Mouse (Mus musculus) hindlimb bud, embryonic 11.5 days (tissue): ENCODE results near the gene Nes.

ENCODE experiments used
- DNase-seq: peaks from one replicate; pipeline ENCODE4 v3.0.0-alpha.2; 2012; ENCODE audit warnings: low read depth, low spot score; ENCODE audit errors: extremely low spot score

Nes gene

DNA sequence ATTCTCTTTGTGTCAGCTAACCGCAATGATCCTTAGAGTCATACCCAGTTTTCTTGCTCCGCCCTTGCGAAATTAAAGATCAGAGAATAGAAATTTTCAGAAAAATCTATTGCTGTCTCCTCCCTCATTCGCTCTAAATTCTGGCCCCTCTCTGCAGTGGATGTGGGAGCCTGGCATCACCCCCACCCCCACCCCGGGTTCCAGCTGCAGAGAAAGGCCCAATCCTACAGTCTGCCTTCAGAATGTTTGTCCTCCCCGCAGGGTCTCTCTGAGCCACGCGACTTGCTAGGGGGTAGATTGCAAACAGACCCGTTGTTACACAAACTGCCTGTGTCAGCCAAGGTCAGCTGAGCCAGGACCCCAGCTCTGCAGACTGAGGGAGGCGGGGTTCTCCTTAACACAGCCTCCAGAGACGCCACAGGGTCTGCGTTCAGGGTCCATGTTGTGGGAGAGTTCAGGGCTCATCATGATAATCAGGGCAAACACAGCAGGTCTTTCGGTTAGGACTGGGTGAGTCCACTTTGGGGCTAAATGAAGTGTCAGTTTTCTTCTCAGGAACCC lies 20.8 kb upstream of the Nes start:
- DNase-seq = no peak

DNA sequence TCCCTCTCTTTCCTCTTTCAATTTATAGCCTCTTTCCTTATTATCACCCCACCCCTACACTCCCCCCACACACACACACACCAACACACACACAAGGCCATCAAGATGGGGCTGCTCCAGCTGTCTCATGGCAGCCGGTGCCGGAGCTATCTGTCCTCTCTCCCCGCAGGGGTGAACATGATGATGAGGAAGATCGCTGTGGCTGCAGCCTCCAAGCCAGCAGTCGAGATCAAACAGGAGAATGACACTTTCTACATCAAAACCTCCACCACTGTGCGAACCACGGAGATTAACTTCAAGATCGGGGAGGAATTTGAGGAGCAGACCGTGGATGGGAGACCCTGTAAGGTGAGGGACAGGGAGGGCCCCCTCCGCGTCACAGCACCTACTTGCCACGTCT lies 18.9 kb upstream of the Nes start:
- DNase-seq = no peak

GRCm38 (mm10) chr3:87952440-87952839 lies 18.4 kb upstream of the Nes start:
- DNase-seq = no peak

DNA sequence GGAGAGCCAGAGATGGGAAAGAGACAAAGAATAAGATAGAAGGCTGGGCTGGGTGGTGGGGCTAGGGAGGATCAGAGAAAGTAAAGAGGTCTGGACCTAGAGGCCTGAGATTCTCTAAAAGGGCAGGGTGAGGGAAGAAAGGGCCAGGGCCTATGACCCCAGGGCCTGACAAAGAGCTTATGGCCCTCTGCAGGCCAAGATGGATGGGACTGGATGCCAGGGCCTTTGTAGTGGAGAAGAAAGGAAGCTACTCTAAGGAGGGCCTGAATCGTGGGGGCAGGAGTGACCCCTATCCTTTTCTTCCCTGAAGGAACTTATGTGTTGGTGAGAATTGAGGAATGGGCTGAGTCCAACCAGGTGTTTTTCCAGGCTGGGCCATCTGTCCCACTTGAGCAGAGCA lies 12.8 kb upstream of the Nes start:
- no peak for DNase-seq

- no peak for DNase-seq
Measured at GRCm38 (mm10) chr3:87958476-87958875, 12.4 kb upstream of the Nes start.

GRCm38 (mm10) chr3:87958967-87959366 lies 11.9 kb upstream of the Nes start:
- no peak for DNase-seq

DNA sequence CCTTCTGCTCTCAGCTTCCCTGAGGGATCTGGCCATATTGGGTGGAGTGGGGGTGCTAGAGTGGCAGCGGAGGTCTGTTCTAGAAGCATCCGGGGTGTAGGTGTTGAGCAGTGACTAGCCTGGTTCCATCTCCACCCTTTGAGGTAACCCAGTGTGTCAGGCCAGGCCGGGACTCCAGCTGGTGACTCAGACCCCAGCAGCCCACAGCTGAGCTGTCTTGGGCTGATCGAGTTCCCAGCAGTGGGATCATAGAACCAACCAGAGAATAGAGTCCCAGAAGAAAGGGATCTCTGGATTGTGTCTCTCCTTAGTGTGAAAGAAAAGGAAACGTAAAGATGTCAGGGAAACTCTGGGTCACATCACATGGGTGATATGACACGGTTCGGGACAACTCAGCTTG lies 11.5 kb upstream of the Nes start:
- no peak for DNase-seq

DNA sequence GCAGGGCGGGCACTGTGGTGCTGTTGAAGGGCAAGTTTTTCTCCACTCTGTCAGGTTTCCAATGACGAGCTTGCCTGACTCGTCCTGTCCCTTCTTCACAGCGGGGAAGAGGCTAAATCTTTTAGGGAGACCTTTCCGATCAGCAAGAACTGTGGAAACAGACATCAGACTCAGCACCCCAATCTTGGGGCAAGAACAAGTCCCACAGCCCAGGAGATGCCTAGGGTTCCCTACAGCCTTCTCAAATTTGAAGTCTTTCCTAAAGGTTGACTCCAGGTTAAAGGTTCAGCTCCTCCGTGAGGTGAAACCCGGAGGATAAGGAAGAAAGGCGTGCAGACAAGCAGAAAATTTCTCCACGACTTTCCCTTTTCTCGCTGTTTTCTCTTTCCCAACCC lies 10.7 kb upstream of the Nes start:
- DNase-seq = no peak

- no peak for DNase-seq
Measured at GRCm38 (mm10) chr3:87960586-87961191, 10.2 kb upstream of the Nes start.

DNA sequence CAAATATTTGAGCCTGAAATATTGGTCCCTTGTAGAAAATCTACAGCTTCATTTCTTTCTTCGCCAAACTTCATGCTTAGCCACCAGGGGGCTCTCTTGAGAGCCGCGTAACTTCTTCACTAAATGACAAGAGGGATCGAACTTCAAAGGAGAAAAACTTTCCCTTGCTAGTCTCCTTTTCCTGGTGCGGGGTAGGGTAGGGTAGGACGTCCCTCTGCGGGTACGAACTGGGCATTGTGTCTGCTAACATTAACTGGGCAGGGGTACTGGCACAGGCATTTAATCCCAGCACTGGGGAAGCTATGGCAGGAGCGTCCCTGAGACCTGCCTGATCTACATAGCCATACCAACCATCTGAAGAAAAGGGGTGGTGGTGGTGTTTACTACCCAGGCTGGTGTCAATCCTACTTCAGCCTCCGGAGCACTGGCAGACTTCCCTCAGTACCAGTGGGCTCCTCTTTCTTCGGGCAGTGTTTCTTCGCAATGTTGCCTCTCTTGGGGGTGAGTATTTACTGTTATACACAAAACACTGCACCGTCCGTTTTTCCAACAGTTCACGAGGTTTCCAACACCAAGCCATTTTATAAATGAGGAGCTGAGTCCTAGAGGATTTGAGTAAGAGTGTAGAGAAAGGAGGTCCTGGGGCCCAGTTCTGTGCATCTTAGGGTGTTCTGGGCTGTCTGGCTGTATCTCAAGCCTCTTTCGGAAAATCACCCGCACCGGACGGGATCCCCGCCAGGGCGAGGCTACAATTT lies 517 bp upstream of the Nes start:
- DNase-seq = no peak

DNA sequence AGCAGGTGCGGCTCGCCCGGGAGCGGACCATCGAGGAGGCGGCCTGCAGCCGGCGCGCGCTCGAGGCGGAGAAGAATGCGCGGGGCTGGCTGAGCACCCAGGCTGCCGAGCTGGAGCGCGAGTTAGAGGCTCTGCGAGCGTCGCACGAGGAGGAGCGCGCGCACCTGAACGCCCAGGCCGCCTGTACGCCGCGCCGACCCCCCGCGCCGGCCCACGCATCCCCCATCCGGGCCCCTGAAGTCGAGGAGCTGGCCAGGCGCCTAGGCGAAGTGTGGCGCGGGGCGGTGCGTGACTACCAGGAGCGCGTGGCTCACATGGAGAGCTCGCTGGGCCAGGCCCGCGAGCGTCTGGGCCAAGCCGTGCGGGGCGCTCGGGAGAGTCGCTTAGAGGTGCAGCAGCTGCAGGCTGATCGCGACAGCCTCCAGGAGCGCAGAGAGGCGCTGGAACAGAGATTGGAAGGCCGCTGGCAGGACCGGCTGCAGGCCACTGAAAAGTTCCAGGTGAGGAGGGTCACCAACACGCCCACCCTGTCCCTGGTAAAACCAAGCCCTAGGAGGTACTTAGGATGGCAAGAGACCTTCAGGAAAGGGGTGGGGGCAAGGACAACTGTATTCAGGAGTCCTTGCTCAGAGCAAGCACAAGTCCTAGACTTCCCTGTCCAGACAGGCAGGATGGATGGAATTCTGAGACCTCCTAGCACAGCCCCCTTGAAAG lies 768 bp downstream of the Nes start:
- no peak for DNase-seq

DNA sequence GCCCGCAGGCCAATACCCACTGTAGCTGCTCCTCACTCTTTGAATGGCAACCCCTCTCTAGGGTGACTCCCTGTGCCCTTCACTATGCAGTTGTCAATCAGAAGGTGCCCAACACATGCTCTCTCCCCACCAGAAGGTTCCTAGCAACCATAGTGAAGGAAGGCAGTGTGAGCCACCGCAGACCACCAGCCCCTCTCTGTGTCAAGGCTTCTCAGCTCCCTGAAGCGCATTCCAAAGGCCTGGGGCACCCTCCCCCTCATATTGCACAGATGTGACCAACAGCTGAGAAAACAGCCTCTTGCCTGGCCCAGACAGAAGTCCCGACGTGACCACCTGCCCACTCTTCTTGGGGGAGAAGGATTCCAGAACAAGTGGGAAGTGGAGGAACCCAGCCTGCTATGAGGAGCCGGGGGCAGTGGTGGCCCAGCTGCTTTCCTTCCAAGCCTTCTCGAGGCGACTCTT lies 1.4 kb downstream of the Nes start:
- DNase-seq = no peak

DNA sequence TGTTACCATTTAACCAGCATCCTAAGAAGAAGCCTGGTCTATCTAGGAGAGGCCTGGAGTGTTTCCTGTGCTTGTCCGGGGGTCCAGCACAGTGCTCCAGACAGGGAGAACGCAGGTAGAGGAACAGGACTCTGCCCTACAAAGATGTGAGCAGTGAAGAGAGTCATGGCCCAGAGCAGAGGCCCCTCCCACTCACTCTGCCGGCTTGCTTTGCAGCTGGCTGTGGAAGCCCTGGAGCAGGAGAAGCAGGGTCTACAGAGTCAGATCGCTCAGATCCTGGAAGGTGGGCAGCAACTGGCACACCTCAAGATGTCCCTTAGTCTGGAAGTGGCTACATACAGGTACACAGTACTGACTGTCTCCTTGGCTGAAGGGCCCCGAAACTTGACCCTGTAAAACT lies 1.9 kb downstream of the Nes start:
- DNase-seq = no peak

DNA sequence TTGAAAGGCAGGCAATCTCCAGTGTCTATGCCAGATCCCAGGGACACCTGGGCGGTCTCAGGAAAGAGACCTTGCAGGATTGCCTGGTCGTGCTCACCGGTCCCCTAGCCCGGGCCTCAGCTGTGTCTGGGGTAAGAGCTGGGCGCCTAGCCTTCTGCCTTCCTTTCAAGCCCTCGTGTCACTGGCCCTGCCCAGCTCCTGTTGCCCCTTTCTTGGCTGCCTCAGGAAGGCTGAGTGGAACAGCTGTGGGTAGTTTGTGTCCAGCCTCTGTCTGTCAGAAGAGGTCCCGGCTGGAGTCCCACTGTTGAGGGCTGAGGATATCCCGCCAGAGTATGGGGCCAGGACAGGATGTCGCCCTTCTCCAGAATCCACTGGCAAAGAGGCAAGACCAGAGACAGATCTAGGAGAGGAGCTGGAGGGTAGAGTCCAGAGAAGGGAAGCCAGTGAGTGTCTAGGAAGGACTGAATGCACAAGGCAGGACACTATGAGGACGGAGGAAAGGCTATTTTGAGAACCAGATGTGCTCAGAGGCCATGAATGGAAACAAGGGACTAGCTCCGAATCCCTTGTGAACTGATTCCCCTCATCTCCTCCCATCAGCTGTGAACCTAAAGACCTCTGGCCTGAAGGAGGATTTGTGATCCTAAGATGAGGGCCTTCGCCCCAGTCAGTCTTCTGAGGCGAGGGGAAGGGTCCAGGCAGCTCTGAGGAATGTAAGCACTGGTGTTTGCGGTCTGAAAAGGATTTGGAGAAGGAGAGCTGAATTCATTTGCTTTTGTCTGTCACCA lies 2.9 kb downstream of the Nes start:
- no peak for DNase-seq

- no peak for DNase-seq
Measured at GRCm38 (mm10) chr3:87974381-87974987, 3.6 kb downstream of the Nes start.

DNA sequence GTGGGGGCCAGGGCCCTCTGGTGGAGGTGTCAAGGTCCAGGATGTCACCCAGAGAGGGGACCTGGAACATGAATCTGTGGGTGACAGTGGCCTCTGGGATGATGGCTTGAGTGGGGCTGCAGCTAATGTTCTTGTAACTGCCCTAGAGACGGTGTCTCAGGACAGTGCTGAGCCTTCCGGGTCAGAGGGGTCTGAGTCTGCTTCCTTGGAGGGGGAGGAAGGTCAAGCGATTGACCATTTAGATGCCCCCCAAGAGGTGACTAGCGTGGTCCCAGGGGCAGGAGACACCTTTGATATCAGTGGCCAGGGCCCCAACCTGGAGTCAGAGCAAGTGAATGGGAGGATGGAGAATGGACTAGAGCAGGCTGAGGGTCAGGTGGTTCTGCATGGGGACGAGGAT lies 8.6 kb downstream of the Nes start:
- no peak for DNase-seq

DNA sequence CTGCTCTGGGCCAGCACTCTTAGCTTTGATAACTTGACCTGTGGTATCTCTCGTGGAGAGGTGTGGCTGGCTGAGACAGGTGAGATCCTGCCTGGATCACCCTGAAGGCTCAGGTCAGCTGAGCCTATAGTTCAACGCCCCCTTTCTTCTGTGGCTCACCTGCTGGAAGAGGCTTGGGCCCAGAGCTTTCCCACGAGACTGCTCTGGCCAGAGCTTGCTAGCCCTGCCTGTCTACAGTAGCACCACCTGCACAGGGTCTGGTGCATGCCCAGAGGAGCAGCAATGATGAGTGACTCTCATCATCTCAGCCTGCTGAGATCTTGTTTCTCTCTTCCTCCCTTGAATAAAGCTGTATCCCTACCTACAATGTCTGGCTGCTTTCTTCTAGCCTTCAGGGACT lies 9.2 kb downstream of the Nes start:
- DNase-seq = no peak

- no peak for DNase-seq
Measured at GRCm38 (mm10) chr3:87980728-87981127, 9.8 kb downstream of the Nes start.

DNA sequence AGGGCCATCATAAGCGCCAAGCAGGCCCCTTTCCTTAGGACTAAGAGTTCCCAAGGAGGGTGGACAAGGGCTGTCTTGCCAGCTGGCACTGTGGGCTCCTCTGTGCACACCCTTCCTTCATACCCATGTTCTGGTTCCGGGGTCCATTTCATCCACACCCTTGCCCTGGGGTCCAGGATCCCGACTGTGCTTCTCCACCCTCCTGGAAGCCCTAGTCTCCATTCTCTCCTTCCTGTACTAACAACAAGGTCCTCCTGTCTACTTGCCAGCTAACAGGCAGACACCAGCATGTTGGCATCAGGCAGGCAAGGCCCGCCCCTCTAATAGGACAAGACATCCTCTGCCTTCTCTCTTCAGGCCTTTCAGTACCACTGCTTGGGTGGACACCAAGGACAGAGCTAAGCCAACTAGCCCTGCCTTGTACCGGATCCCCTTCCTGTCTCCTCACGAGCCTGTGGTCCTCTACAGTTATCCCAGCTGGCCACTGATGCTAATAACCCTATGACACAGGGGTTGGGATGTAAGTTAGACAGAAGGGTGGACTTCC lies 10.4 kb downstream of the Nes start:
- no peak for DNase-seq
